Mouse (Mus musculus) hindbrain, embryonic 16.5 days (tissue): ENCODE results near the gene Pnldc1. TPM values are rescaled to one million over a fixed set of nuclear protein-coding genes. Genes with fewer than 3 reads are reported as not detected.
A peak's percentile ranks its signal among the peaks of the same experiment; 100 is the strongest.
"Not testable (repeated sequence)": the region's sequence is repeated elsewhere in the genome, so short reads cannot be mapped to it uniquely, and the experiment has no call there.

Experiments used
- ATAC-seq: fragments of 200-750 bp; cut with Nextera tagmentation; 2 replicates; pipeline ENCODE4 v1.8.0; 2017; ENCODE audit warnings: moderate TSS enrichment, moderate library complexity
- H3K27ac ChIP-seq: fragments of 300-500 bp; sonication (generic); 2 replicates; pipeline ENCODE4 v1.5.1; 2014; ENCODE audit warnings: low read depth, mild to moderate bottlenecking, control low read depth, low read length, moderate library complexity
- H3K27me3 ChIP-seq: fragments of 300-500 bp; sonication (generic); replicated peaks from 2 replicates; pipeline ENCODE4 v1.6.1; 2014; ENCODE audit warnings: low read length; ENCODE audit not compliant: control insufficient read depth, insufficient read depth
- H3K36me3 ChIP-seq: fragments of 300-500 bp; sonication (generic); 2 replicates; pipeline ENCODE4 v1.6.1; 2014; ENCODE audit warnings: mild to moderate bottlenecking, low read length, moderate library complexity, mixed read lengths; ENCODE audit not compliant: control insufficient read depth, insufficient read depth
- H3K4me1 ChIP-seq: fragments of 300-500 bp; sonication (generic); 2 replicates; pipeline ENCODE4 v1.6.1; 2014; ENCODE audit warnings: low read depth, low read length; ENCODE audit not compliant: control insufficient read depth, insufficient read depth
- H3K4me2 ChIP-seq: fragments of 300-500 bp; sonication (generic); 2 replicates; pipeline ENCODE4 v1.6.1; 2014; ENCODE audit warnings: mild to moderate bottlenecking, low read length, control low read depth, moderate library complexity
- H3K4me3 ChIP-seq: fragments of 300-500 bp; sonication (generic); 2 replicates; pipeline ENCODE4 v1.5.1; 2014; ENCODE audit warnings: mild to moderate bottlenecking, low read length, control low read depth, moderate library complexity
- H3K9ac ChIP-seq: fragments of 300-500 bp; sonication (generic); 2 replicates; pipeline ENCODE4 v1.6.1; 2014; ENCODE audit warnings: low read depth, mild to moderate bottlenecking, control low read depth, low read length, moderate library complexity
- H3K9me3 ChIP-seq: fragments of 300-500 bp; sonication (generic); 2 replicates; pipeline ENCODE4 v1.6.1; 2014; ENCODE audit warnings: mild to moderate bottlenecking, low read length, moderate library complexity; ENCODE audit not compliant: control insufficient read depth
- WGBS: fragments of 180-500 bp; shearing (Covaris S2); extraction: QIAGEN DNeasy Blood & Tissue Kit; methylation state at CpG from one replicate; pipeline ENCODE4 v1.1.7; 2014; 5-methylcytosine and 5-hydroxymethylcytosine counted together
- polyA plus RNA-seq: library from polyadenylated mRNA; unstranded; fragments of >200 nt; fragmentation: Nextera tagmentation; extraction: Ambion mirVana; gene quantifications from 2 replicates; pipeline ENCODE4 v1.2.1, GENCODE M21; 2015

Pnldc1 gene
- polyA plus RNA-seq, 1 experiment from 2014 or later, result 0.78 TPM

GRCm38 (mm10) chr17:12915488-12915880 lies 5.5 kb upstream of the Pnldc1 start, which contains the start of gene Tcp1:
TSS of gene Tcp1 (plus strand) at chr17:12915701.
- H3K27ac ChIP-seq, result peak within 1 kb of the TSS; percentile 85
- no peaks in the 10 kb centered on the region for H3K27me3 ChIP-seq
- peaks cover 35% of the 10 kb centered on the region for H3K36me3 ChIP-seq
- peaks cover 12% of the 10 kb centered on the region for H3K4me1 ChIP-seq
- 0 out of 2 replicates have a peak, but pooled peaks have one; percentile 1 for ATAC-seq
- H3K9ac ChIP-seq, result peak within 1 kb of the TSS; percentile 92
- peak within 1 kb of the TSS; percentile 91 for H3K4me2 ChIP-seq
- 2% methylated on average over 18 of the region's 18 CpGs for WGBS
- no peaks in the 10 kb centered on the region for H3K9me3 ChIP-seq
- peak within 1 kb of the TSS; percentile 84 for H3K4me3 ChIP-seq

DNA sequence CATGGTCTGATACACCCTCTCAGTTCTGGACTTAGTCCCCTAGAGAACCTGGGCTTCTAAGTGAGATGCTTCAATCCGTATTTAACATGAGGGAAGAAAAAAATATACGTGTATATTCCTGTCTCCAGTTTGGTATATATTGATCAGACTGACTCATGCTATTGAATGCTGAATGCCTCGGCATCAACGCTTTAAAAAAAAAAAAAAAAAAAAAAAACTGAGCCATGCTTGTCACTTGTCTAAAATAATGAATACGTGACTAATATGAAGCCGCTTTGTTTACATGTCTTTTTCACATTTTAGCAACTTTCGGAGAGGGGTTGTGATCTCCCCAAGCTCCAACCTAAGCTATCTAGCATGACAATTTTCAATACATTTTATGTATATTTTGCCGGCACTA lies 361 bp upstream of the Pnldc1 start:
- H3K4me1 ChIP-seq, result peaks cover 5% of the 10 kb centered on the region
- H3K27ac ChIP-seq, result no peak overlapping the region
- 90% methylated on average over 8 of the region's 8 CpGs for WGBS
- H3K36me3 ChIP-seq, result peaks cover 25% of the 10 kb centered on the region
- H3K9me3 ChIP-seq, result no peaks in the 10 kb centered on the region
- no peak for ATAC-seq
- no peak overlapping the region for H3K9ac ChIP-seq
- no peak overlapping the region for H3K4me2 ChIP-seq
- H3K27me3 ChIP-seq, result no peaks in the 10 kb centered on the region
- H3K4me3 ChIP-seq, result no peak overlapping the region

GRCm38 (mm10) chr17:12906436-12906835 lies 3.6 kb downstream of the Pnldc1 start:
- H3K4me3 ChIP-seq, result no peak overlapping the region
- no peak overlapping the region for H3K4me2 ChIP-seq
- H3K9me3 ChIP-seq, result no peaks in the 10 kb centered on the region
- 95% methylated on average over 9 of the region's 9 CpGs for WGBS
- ATAC-seq, result no peak
- H3K4me1 ChIP-seq, result no peaks in the 10 kb centered on the region
- H3K27ac ChIP-seq, result no peak overlapping the region
- no peaks in the 10 kb centered on the region for H3K27me3 ChIP-seq
- H3K36me3 ChIP-seq, result peaks cover 13% of the 10 kb centered on the region
- H3K9ac ChIP-seq, result no peak overlapping the region

DNA sequence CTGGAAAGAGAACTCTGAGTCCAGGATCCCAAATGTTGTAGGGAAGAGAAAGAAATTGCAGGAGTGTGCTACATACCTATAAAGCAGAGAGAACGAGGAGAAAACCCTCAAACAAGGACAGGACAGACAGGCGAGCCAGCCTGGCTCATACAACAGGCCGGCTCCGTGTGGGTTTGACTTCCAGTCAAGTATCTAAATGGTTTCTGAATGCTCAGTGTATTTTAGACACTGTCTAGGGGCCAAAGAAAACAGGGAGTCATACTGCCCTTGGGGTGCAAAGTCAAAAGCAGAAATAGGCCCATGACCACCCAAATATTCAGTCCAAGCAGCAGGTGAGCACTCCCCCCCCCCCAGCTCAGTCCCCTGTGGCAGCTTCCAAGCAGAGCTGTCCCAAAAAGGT lies 4.2 kb downstream of the Pnldc1 start:
- Histone ChIP-seq H3K27ac (no peak overlapping the region), H3K9ac (no peak overlapping the region), H3K36me3 (peaks cover 11% of the 10 kb centered on the region), H3K4me1 (no peaks in the 10 kb centered on the region), H3K4me2 (no peak overlapping the region), H3K4me3 (no peak overlapping the region), H3K27me3 (no peaks in the 10 kb centered on the region), H3K9me3 (no peaks in the 10 kb centered on the region)
- 92% methylated on average over 4 of the region's 4 CpGs for WGBS
- no peak for ATAC-seq

DNA sequence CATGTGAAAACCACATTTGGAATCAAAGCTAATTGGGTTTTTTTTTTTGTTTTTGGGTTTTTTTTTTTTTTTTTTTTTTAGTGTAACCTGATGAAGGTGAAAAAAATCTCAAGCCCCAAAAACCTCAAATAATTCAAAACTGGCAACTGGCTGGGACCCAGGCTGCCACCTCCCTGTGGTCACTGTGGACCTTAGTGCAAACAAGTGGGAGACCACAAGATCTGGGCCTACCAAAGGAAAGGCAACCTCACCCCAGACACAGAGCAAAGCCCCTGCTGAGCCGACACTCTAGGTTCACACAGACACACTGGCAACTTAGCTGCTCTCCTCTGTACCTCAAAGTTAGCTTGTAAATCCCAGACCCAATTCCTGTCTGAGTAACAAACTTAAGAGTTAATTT lies 5.7 kb downstream of the Pnldc1 start:
- peaks cover 7% of the 10 kb centered on the region for H3K36me3 ChIP-seq
- no peaks in the 10 kb centered on the region for H3K4me1 ChIP-seq
- H3K9ac ChIP-seq, result no peak overlapping the region
- H3K4me2 ChIP-seq, result no peak overlapping the region
- ATAC-seq, result no peak
- 76% methylated on average over 1 of the region's 1 CpGs for WGBS
- no peak overlapping the region for H3K4me3 ChIP-seq
- no peak overlapping the region for H3K27ac ChIP-seq
- no peaks in the 10 kb centered on the region for H3K27me3 ChIP-seq
- H3K9me3 ChIP-seq, result no peaks in the 10 kb centered on the region

GRCm38 (mm10) chr17:12903372-12904333 lies 6.4 kb downstream of the Pnldc1 start:
- no peak overlapping the region for H3K9ac ChIP-seq
- 37% methylated on average over 11 of the region's 12 CpGs for WGBS
- no peaks in the 10 kb centered on the region for H3K9me3 ChIP-seq
- no peaks in the 10 kb centered on the region for H3K27me3 ChIP-seq
- no peaks in the 10 kb centered on the region for H3K4me1 ChIP-seq
- peaks cover 7% of the 10 kb centered on the region for H3K36me3 ChIP-seq
- H3K4me3 ChIP-seq, result no peak overlapping the region
- no peak for ATAC-seq
- no peak overlapping the region for H3K27ac ChIP-seq
- no peak overlapping the region for H3K4me2 ChIP-seq

DNA sequence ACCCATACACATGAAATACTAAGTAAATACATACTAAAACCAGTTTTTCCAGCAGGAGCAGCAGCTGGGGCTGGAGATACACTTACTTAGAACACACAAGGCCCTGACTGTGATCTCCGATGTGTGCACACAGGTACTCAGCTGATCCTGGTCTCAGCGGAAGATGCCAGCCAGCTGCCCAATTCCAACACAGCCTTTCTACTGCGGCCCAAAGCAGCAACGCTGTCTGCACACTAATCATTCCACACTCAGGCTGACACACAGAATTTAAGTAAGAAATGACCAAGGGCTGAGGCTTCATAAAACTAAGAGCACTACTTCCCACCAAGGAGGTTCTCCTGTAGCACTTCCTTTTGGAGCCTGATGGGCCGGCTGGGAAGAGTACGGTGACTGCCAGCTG lies 7.7 kb downstream of the Pnldc1 start:
- no peaks in the 10 kb centered on the region for H3K9me3 ChIP-seq
- no peak overlapping the region for H3K4me3 ChIP-seq
- H3K4me1 ChIP-seq, result no peaks in the 10 kb centered on the region
- no peak overlapping the region for H3K9ac ChIP-seq
- WGBS, result 94% methylated on average over 6 of the region's 6 CpGs
- H3K27ac ChIP-seq, result no peak overlapping the region
- H3K4me2 ChIP-seq, result no peak overlapping the region
- no peaks in the 10 kb centered on the region for H3K27me3 ChIP-seq
- peaks cover 7% of the 10 kb centered on the region for H3K36me3 ChIP-seq
- no peak for ATAC-seq

- not testable (repeated sequence) for H3K4me2 ChIP-seq, H3K27ac ChIP-seq, H3K9me3 ChIP-seq, H3K4me1 ChIP-seq, H3K9ac ChIP-seq, H3K27me3 ChIP-seq, H3K4me3 ChIP-seq, H3K36me3 ChIP-seq, ATAC-seq
- WGBS, result 30% methylated on average over 2 of the region's 2 CpGs
Observed at GRCm38 (mm10) chr17:12898607-12899006, 11.4 kb downstream of the Pnldc1 start.

GRCm38 (mm10) chr17:12897674-12898073 lies 12.4 kb downstream of the Pnldc1 start:
- H3K9me3 ChIP-seq, result no peaks in the 10 kb centered on the region
- no peak overlapping the region for H3K4me2 ChIP-seq
- ATAC-seq, result peak; percentile 79
- no peak overlapping the region for H3K4me3 ChIP-seq
- H3K9ac ChIP-seq, result no peak overlapping the region
- 0 out of 2 replicates have a peak overlapping the region, but pooled peaks have one; percentile 26 for H3K27ac ChIP-seq
- WGBS, result 74% methylated on average over 5 of the region's 5 CpGs
- peaks cover 4% of the 10 kb centered on the region for H3K36me3 ChIP-seq
- no peaks in the 10 kb centered on the region for H3K27me3 ChIP-seq
- no peaks in the 10 kb centered on the region for H3K4me1 ChIP-seq
